In the genomic region with DNA sequence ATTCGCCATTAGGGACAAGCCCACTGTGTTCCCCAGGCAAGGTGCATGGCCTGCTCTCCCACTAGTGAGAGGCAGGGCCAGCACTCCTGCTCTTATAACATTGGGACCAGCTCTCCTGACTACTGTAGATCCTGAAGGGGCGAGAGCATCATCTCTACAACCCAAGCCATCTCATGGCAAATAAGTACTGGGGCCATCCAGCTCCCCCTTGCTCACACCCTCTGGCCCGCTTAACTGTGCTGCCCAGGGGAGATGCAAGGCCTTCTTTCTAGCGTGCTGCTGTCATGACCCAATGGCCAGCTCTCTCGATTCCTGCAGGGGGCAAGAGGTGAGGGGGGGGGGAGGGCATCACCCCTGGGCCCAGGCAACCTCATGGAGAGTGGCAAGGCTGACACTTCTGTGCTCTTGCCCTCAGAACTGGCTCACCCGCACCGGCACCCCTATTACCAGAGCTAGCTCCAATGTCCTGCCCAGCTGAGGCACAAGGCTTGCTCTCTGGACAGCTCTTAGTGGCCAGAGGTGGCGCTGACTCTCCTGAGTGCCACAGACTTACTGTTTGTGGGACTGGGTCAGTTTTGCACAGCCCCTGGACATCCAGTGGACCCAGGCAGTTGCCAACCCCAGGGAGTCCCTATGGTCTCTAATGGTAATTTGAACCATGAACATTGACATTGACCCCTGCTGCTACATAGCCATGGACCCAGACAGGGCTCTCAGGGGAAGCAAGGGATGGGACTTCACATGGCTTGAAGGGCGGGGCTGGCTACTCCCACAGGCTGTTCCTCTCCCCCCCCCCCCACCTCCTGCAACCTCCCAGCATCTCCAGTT, we compare ENCODE assay signal across 16 mouse cellular contexts.
DNase-seq lines count a peak whose midpoint lies in the region; ATAC-seq and TF ChIP-seq lines count a peak whose summit lies in the region.
"Had no signal": no experiment of that assay in that cellular context is flagged by ENCODE, and none has a peak within 500 bp of the region (broad histone marks: within the 10 kb centered on the region; RNA-seq: fewer than 3 reads in every experiment).

No protein-coding gene starts in this region.

- H3K9me3 ChIP-seq in kidney, postnatal 0 days (replicated peaks; ENCODE audit: low read length) = no peaks in the 10 kb centered on the region
- no peaks in the 10 kb centered on the region for H3K9me3 ChIP-seq in kidney, embryonic 14.5 days (ENCODE audit: control insufficient read depth, low read length)
- H3K9me3 ChIP-seq in forebrain, embryonic 12.5 days = no peaks in the 10 kb centered on the region
- no peaks in the 10 kb centered on the region for H3K9me3 ChIP-seq in hindbrain, embryonic 12.5 days (replicated peaks)
- no peaks in the 10 kb centered on the region for H3K9me3 ChIP-seq in midbrain, embryonic 14.5 days (ENCODE audit: control insufficient read depth, low read length)
- H3K9me3 ChIP-seq: heart, embryonic 13.5 days; limb, embryonic 12.5 days; stomach, embryonic 15.5 days had no signal

- WGBS in kidney, postnatal 0 days = 80% methylated on average over 9 of the region's 9 CpGs
- WGBS in kidney, embryonic 14.5 days = 90% methylated on average over 8 of the region's 9 CpGs
- WGBS in forebrain, embryonic 12.5 days = 91% methylated on average over 9 of the region's 9 CpGs
- 84% methylated on average over 9 of the region's 9 CpGs for WGBS in hindbrain, embryonic 12.5 days
- 90% methylated on average over 9 of the region's 9 CpGs for WGBS in midbrain, embryonic 14.5 days

- no peak for TF ChIP-seq CTCF in kidney, postnatal 0 days (IDR thresholded peaks at IDR 0.05; ENCODE audit: low read depth)

- H3K4me1 ChIP-seq in kidney, postnatal 0 days (replicated peaks; ENCODE audit: insufficient read depth, low read length) = no peaks in the 10 kb centered on the region
- no peaks in the 10 kb centered on the region for H3K4me1 ChIP-seq in kidney, embryonic 14.5 days (ENCODE audit: control insufficient read depth, insufficient read depth, low read length)
- peaks cover 16% of the 10 kb centered on the region for H3K4me1 ChIP-seq in forebrain, embryonic 12.5 days
- no peaks in the 10 kb centered on the region for H3K4me1 ChIP-seq in hindbrain, embryonic 12.5 days
- 0 out of 2 replicates have a peak, but pooled peaks cover 6% of the 10 kb centered on the region for H3K4me1 ChIP-seq in midbrain, embryonic 14.5 days (ENCODE audit: control insufficient read depth, insufficient read depth, low read length)
- H3K4me1 ChIP-seq: heart, embryonic 13.5 days; limb, embryonic 12.5 days; megakaryocyte, embryonic 14.5 days; stomach, embryonic 15.5 days had no signal

- no peak overlapping the region for H3K27ac ChIP-seq in kidney, postnatal 0 days
- H3K27ac ChIP-seq in kidney, embryonic 14.5 days (ENCODE audit: low read depth, low read length) = no peak overlapping the region
- H3K27ac ChIP-seq in forebrain, embryonic 12.5 days = 0 out of 2 replicates have a peak overlapping the region, but pooled peaks have one; percentile 43
- no peak overlapping the region for H3K27ac ChIP-seq in hindbrain, embryonic 12.5 days
- no peak overlapping the region for H3K27ac ChIP-seq in midbrain, embryonic 14.5 days (replicated peaks; ENCODE audit: low read depth, low read length)
- H3K27ac ChIP-seq: heart, embryonic 13.5 days; limb, embryonic 12.5 days; stomach, embryonic 15.5 days had no signal

- H3K4me2 ChIP-seq in kidney, postnatal 0 days (ENCODE audit: low read length) = no peak overlapping the region
- no peak overlapping the region for H3K4me2 ChIP-seq in kidney, embryonic 14.5 days (replicated peaks; ENCODE audit: low read depth, low read length)
- H3K4me2 ChIP-seq in forebrain, embryonic 12.5 days = no peak overlapping the region
- H3K4me2 ChIP-seq in hindbrain, embryonic 12.5 days (replicated peaks) = no peak overlapping the region
- H3K4me2 ChIP-seq in midbrain, embryonic 14.5 days (ENCODE audit: low read length) = no peak overlapping the region
- H3K4me2 ChIP-seq: heart, embryonic 13.5 days; limb, embryonic 12.5 days; stomach, embryonic 15.5 days had no signal

- H3K36me3 ChIP-seq in kidney, postnatal 0 days (ENCODE audit: insufficient read depth, low read length) = no peaks in the 10 kb centered on the region
- no peaks in the 10 kb centered on the region for H3K36me3 ChIP-seq in kidney, embryonic 14.5 days (ENCODE audit: control insufficient read depth, insufficient read depth, low read length)
- H3K36me3 ChIP-seq in forebrain, embryonic 12.5 days (replicated peaks) = no peaks in the 10 kb centered on the region
- no peaks in the 10 kb centered on the region for H3K36me3 ChIP-seq in hindbrain, embryonic 12.5 days
- no peaks in the 10 kb centered on the region for H3K36me3 ChIP-seq in midbrain, embryonic 14.5 days (ENCODE audit: control insufficient read depth, insufficient read depth, low read length)
- H3K36me3 ChIP-seq: heart, embryonic 13.5 days; limb, embryonic 12.5 days; stomach, embryonic 15.5 days had no signal

- H3K4me3 ChIP-seq in kidney, postnatal 0 days (replicated peaks; ENCODE audit: low read depth, low read length) = no peak overlapping the region
- H3K4me3 ChIP-seq in kidney, embryonic 14.5 days (ENCODE audit: low read length) = no peak overlapping the region
- no peak overlapping the region for H3K4me3 ChIP-seq in forebrain, embryonic 12.5 days (replicated peaks)
- no peak overlapping the region for H3K4me3 ChIP-seq in hindbrain, embryonic 12.5 days
- H3K4me3 ChIP-seq in midbrain, embryonic 14.5 days (replicated peaks; ENCODE audit: low read depth, low read length) = no peak overlapping the region
- H3K4me3 ChIP-seq: erythroblast, embryonic 14.5 days; heart, embryonic 13.5 days; limb, embryonic 12.5 days; megakaryocyte, embryonic 14.5 days; stomach, embryonic 15.5 days had no signal

- no peak for DNase-seq in kidney, postnatal 0 days (ENCODE audit: low spot score)
- DNase-seq in midbrain, embryonic 14.5 days = no peak
- no peak for DNase-seq in adrenal gland, adult 8-10 months
- no peak for DNase-seq in layer of hippocampus, adult 18-20 months (ENCODE audit: low spot score in 2 of 2)
- DNase-seq: kidney, postnatal 14 days; layer of hippocampus, postnatal 36 days; lung, adult 2 months; right cerebral cortex, postnatal 14 days had no signal

- peak; percentile 49; the same call in 1 of the 2 replicates for ATAC-seq in kidney, postnatal 0 days (replicated peaks; ENCODE audit: low FRiP score, low read depth)
- ATAC-seq in kidney, embryonic 14.5 days (ENCODE audit: low FRiP score, low TSS enrichment) = no peak
- peak; percentile 51; the same call in 1 of the 2 replicates for ATAC-seq in forebrain, embryonic 12.5 days (ENCODE audit: low FRiP score)
- peak; percentile 57 for ATAC-seq in hindbrain, embryonic 12.5 days (ENCODE audit: low FRiP score)
- peak; percentile 50; the same call in 1 of the 2 replicates for ATAC-seq in midbrain, embryonic 14.5 days (ENCODE audit: low FRiP score, low TSS enrichment)

- H3K9ac ChIP-seq in kidney, postnatal 0 days (ENCODE audit: low read depth, low read length) = no peak overlapping the region
- H3K9ac ChIP-seq in kidney, embryonic 14.5 days (ENCODE audit: low read depth, low read length) = no peak overlapping the region
- no peak overlapping the region for H3K9ac ChIP-seq in forebrain, embryonic 12.5 days
- no peak overlapping the region for H3K9ac ChIP-seq in hindbrain, embryonic 12.5 days
- H3K9ac ChIP-seq in midbrain, embryonic 14.5 days (replicated peaks; ENCODE audit: low read length) = no peak overlapping the region
- H3K9ac ChIP-seq: heart, embryonic 13.5 days; limb, embryonic 12.5 days; stomach, embryonic 15.5 days had no signal

- no peaks in the 10 kb centered on the region for H3K27me3 ChIP-seq in kidney, postnatal 0 days (ENCODE audit: insufficient read depth, low read length)
- no peaks in the 10 kb centered on the region for H3K27me3 ChIP-seq in kidney, embryonic 14.5 days (ENCODE audit: control insufficient read depth, insufficient read depth, low read length)
- H3K27me3 ChIP-seq in forebrain, embryonic 12.5 days = peaks cover 3% of the 10 kb centered on the region; the same call in 1 of the 2 replicates
- H3K27me3 ChIP-seq in hindbrain, embryonic 12.5 days = no peaks in the 10 kb centered on the region
- no peaks in the 10 kb centered on the region for H3K27me3 ChIP-seq in midbrain, embryonic 14.5 days (ENCODE audit: control insufficient read depth, insufficient read depth, low read length)
- H3K27me3 ChIP-seq: heart, embryonic 13.5 days; limb, embryonic 12.5 days; megakaryocyte, embryonic 14.5 days; stomach, embryonic 15.5 days had no signal
